Mouse (Mus musculus): ENCODE data around the gene Tcf7. TPM values are rescaled to one million over a fixed set of nuclear protein-coding genes. Genes with fewer than 3 reads are reported as not detected.

The Tcf7 gene
- polyA plus RNA-seq, 1 experiment from 2014 or later = 7.1 TPM

GRCm38 (mm10) chr11:52278164-52278563 lies 4.7 kb downstream of the Tcf7 start:
- H3K4me3 ChIP-seq (ENCODE audit: low read length) = no peak overlapping the region
- no peak overlapping the region for H3K27ac ChIP-seq (ENCODE audit: low read length)
- H3K9me3 ChIP-seq (ENCODE audit: low read length) = no peaks in the 10 kb centered on the region
- no peaks in the 10 kb centered on the region for H3K36me3 ChIP-seq (ENCODE audit: insufficient read depth, low read length)
- H3K4me1 ChIP-seq (ENCODE audit: insufficient read depth, low read length) = peaks cover 13% of the 10 kb centered on the region; the same call in 1 of the 2 replicates
- H3K4me2 ChIP-seq (replicated peaks; ENCODE audit: low read depth, low read length) = no peak overlapping the region
- 89% methylated on average over 3 of the region's 3 CpGs for WGBS
- ATAC-seq (ENCODE audit: low FRiP score, low TSS enrichment) = no peak
- H3K9ac ChIP-seq (replicated peaks; ENCODE audit: low read length) = no peak overlapping the region
- H3K27me3 ChIP-seq (ENCODE audit: insufficient read depth, low read length) = no peaks in the 10 kb centered on the region

- H3K27me3 ChIP-seq (ENCODE audit: insufficient read depth, low read length) = no peaks in the 10 kb centered on the region
- H3K4me2 ChIP-seq (replicated peaks; ENCODE audit: low read depth, low read length) = no peak overlapping the region
- H3K36me3 ChIP-seq (ENCODE audit: insufficient read depth, low read length) = no peaks in the 10 kb centered on the region
- H3K27ac ChIP-seq (ENCODE audit: low read length) = no peak overlapping the region
- no peaks in the 10 kb centered on the region for H3K9me3 ChIP-seq (ENCODE audit: low read length)
- H3K4me3 ChIP-seq (ENCODE audit: low read length) = no peak overlapping the region
- H3K4me1 ChIP-seq (ENCODE audit: insufficient read depth, low read length) = peaks cover 17% of the 10 kb centered on the region; the same call in 1 of the 2 replicates
- no peak for ATAC-seq (ENCODE audit: low FRiP score, low TSS enrichment)
- H3K9ac ChIP-seq (replicated peaks; ENCODE audit: low read length) = no peak overlapping the region
- WGBS = 89% methylated on average over 6 of the region's 6 CpGs
Measured at GRCm38 (mm10) chr11:52277433-52278150, 5.2 kb downstream of the Tcf7 start.

- Histone ChIP-seq H3K4me3 (ENCODE audit: low read length) (no peak overlapping the region), H3K27ac (ENCODE audit: low read length) (no peak overlapping the region), H3K9ac (replicated peaks; ENCODE audit: low read length) (no peak overlapping the region), H3K36me3 (ENCODE audit: insufficient read depth, low read length) (no peaks in the 10 kb centered on the region), H3K9me3 (ENCODE audit: low read length) (no peaks in the 10 kb centered on the region), H3K4me1 (ENCODE audit: insufficient read depth, low read length) (peaks cover 17% of the 10 kb centered on the region; the same call in 1 of the 2 replicates), H3K4me2 (replicated peaks; ENCODE audit: low read depth, low read length) (no peak overlapping the region), H3K27me3 (ENCODE audit: insufficient read depth, low read length) (no peaks in the 10 kb centered on the region)
- ATAC-seq (ENCODE audit: low FRiP score, low TSS enrichment) = no peak
- WGBS = 90% methylated on average over 8 of the region's 8 CpGs
Measured at GRCm38 (mm10) chr11:52276961-52277391, 5.8 kb downstream of the Tcf7 start.

GRCm38 (mm10) chr11:52275774-52276555 lies 6.8 kb downstream of the Tcf7 start:
- H3K4me3 ChIP-seq (ENCODE audit: low read length) = no peak overlapping the region
- WGBS = 79% methylated on average over 9 of the region's 9 CpGs

GRCm38 (mm10) chr11:52275366-52275765 lies 7.4 kb downstream of the Tcf7 start:
- no peak for ATAC-seq (ENCODE audit: low FRiP score, low TSS enrichment)
- 76% methylated on average over 8 of the region's 8 CpGs for whole genome bisulfite sequencing

More at GRCm38 (mm10) chr11:52275774-52276555, 6.8 kb downstream of the Tcf7 start:
- H3K4me1 ChIP-seq (ENCODE audit: insufficient read depth, low read length) = peaks cover 21% of the 10 kb centered on the region; the same call in 1 of the 2 replicates
- H3K9me3 ChIP-seq (ENCODE audit: low read length) = no peaks in the 10 kb centered on the region
- H3K27me3 ChIP-seq (ENCODE audit: insufficient read depth, low read length) = no peaks in the 10 kb centered on the region
- no peak overlapping the region for H3K4me2 ChIP-seq (replicated peaks; ENCODE audit: low read depth, low read length)
- H3K9ac ChIP-seq (replicated peaks; ENCODE audit: low read length) = no peak overlapping the region
- no peak for ATAC-seq (ENCODE audit: low FRiP score, low TSS enrichment)
- H3K36me3 ChIP-seq (ENCODE audit: insufficient read depth, low read length) = no peaks in the 10 kb centered on the region
- no peak overlapping the region for H3K27ac ChIP-seq (ENCODE audit: low read length)

GRCm38 (mm10) chr11:52274456-52275112 lies 8.2 kb downstream of the Tcf7 start:
- Histone ChIP-seq H3K9me3 (ENCODE audit: low read length) (no peaks in the 10 kb centered on the region), H3K36me3 (ENCODE audit: insufficient read depth, low read length) (no peaks in the 10 kb centered on the region), H3K4me2 (replicated peaks; ENCODE audit: low read depth, low read length) (no peak overlapping the region), H3K9ac (replicated peaks; ENCODE audit: low read length) (no peak overlapping the region), H3K27me3 (ENCODE audit: insufficient read depth, low read length) (no peaks in the 10 kb centered on the region), H3K4me1 (ENCODE audit: insufficient read depth, low read length) (peaks cover 21% of the 10 kb centered on the region; the same call in 1 of the 2 replicates), H3K27ac (ENCODE audit: low read length) (no peak overlapping the region), H3K4me3 (ENCODE audit: low read length) (no peak overlapping the region)
- ATAC-seq (ENCODE audit: low FRiP score, low TSS enrichment) = 0 out of 2 replicates have a peak, but pooled peaks have one; percentile 28
- 62% methylated on average over 20 of the region's 20 CpGs for WGBS

More at GRCm38 (mm10) chr11:52275366-52275765, 7.4 kb downstream of the Tcf7 start:
- H3K27me3 ChIP-seq (ENCODE audit: insufficient read depth, low read length) = no peaks in the 10 kb centered on the region
- H3K9me3 ChIP-seq (ENCODE audit: low read length) = no peaks in the 10 kb centered on the region
- H3K4me1 ChIP-seq (ENCODE audit: insufficient read depth, low read length) = peaks cover 21% of the 10 kb centered on the region; the same call in 1 of the 2 replicates
- H3K4me2 ChIP-seq (replicated peaks; ENCODE audit: low read depth, low read length) = no peak overlapping the region
- no peak overlapping the region for H3K4me3 ChIP-seq (ENCODE audit: low read length)
- no peaks in the 10 kb centered on the region for H3K36me3 ChIP-seq (ENCODE audit: insufficient read depth, low read length)
- H3K27ac ChIP-seq (ENCODE audit: low read length) = no peak overlapping the region
- H3K9ac ChIP-seq (replicated peaks; ENCODE audit: low read length) = no peak overlapping the region

- Histone ChIP-seq H3K27me3 (ENCODE audit: insufficient read depth, low read length) (no peaks in the 10 kb centered on the region), H3K36me3 (ENCODE audit: insufficient read depth, low read length) (no peaks in the 10 kb centered on the region), H3K4me3 (ENCODE audit: low read length) (no peak overlapping the region), H3K9me3 (ENCODE audit: low read length) (no peaks in the 10 kb centered on the region), H3K9ac (replicated peaks; ENCODE audit: low read length) (no peak overlapping the region), H3K4me1 (ENCODE audit: insufficient read depth, low read length) (peaks cover 21% of the 10 kb centered on the region; the same call in 1 of the 2 replicates), H3K4me2 (replicated peaks; ENCODE audit: low read depth, low read length) (no peak overlapping the region), H3K27ac (ENCODE audit: low read length) (no peak overlapping the region)
- WGBS = 86% methylated on average over 4 of the region's 4 CpGs
- ATAC-seq (ENCODE audit: low FRiP score, low TSS enrichment) = no peak
Measured at GRCm38 (mm10) chr11:52273942-52274330, 8.9 kb downstream of the Tcf7 start.

- no peak overlapping the region for H3K27ac ChIP-seq (ENCODE audit: low read length)
- H3K9ac ChIP-seq (replicated peaks; ENCODE audit: low read length) = no peak overlapping the region
- H3K36me3 ChIP-seq (ENCODE audit: insufficient read depth, low read length) = no peaks in the 10 kb centered on the region
- H3K27me3 ChIP-seq (ENCODE audit: insufficient read depth, low read length) = no peaks in the 10 kb centered on the region
- H3K4me3 ChIP-seq (ENCODE audit: low read length) = no peak overlapping the region
- H3K9me3 ChIP-seq (ENCODE audit: low read length) = no peaks in the 10 kb centered on the region
- WGBS = 62% methylated on average over 11 of the region's 11 CpGs
- H3K4me2 ChIP-seq (replicated peaks; ENCODE audit: low read depth, low read length) = no peak overlapping the region
- peaks cover 25% of the 10 kb centered on the region for H3K4me1 ChIP-seq (ENCODE audit: insufficient read depth, low read length)
- ATAC-seq (ENCODE audit: low FRiP score, low TSS enrichment) = peak; percentile 33; the same call in 1 of the 2 replicates
Measured at GRCm38 (mm10) chr11:52273183-52273941, 9.5 kb downstream of the Tcf7 start.

- no peak overlapping the region for H3K4me2 ChIP-seq (replicated peaks; ENCODE audit: low read depth, low read length)
- H3K27me3 ChIP-seq (ENCODE audit: insufficient read depth, low read length) = no peaks in the 10 kb centered on the region
- peaks cover 32% of the 10 kb centered on the region for H3K4me1 ChIP-seq (ENCODE audit: insufficient read depth, low read length)
- 0 out of 2 replicates have a peak overlapping the region, but pooled peaks have one; percentile 17 for H3K27ac ChIP-seq (ENCODE audit: low read length)
- H3K9ac ChIP-seq (replicated peaks; ENCODE audit: low read length) = no peak overlapping the region
- no peak for ATAC-seq (ENCODE audit: low FRiP score, low TSS enrichment)
- H3K9me3 ChIP-seq (ENCODE audit: low read length) = no peaks in the 10 kb centered on the region
- no peak overlapping the region for H3K4me3 ChIP-seq (ENCODE audit: low read length)
- WGBS = 62% methylated on average over 6 of the region's 6 CpGs
- no peaks in the 10 kb centered on the region for H3K36me3 ChIP-seq (ENCODE audit: insufficient read depth, low read length)
Measured at GRCm38 (mm10) chr11:52272619-52273018, 10.2 kb downstream of the Tcf7 start.

Data from kidney, embryonic 16.5 days (tissue).